Mouse (Mus musculus) thymus, postnatal 36 days (tissue): ENCODE measurements around the gene Tlr3.

Source experiments
- DNase-seq, 2 experiments: peaks; one replicate each; pipeline ENCODE4 v3.0.0; 2022; ENCODE audit warnings: mixed read lengths in 2 of 2

Gene Tlr3

GRCm38 (mm10) chr8:45410882-45411281 is at the start of gene Tlr3:
TSS of gene Tlr3 (minus strand) at chr8:45411080.
- no peak for DNase-seq

- DNase-seq = no peak
Observed at GRCm38 (mm10) chr8:45457874-45458273, 47.0 kb upstream of the Tlr3 start.

GRCm38 (mm10) chr8:45454426-45454825 is 43.5 kb upstream of the Tlr3 start:
- DNase-seq = no peak

- no peak for DNase-seq
Observed at GRCm38 (mm10) chr8:45452115-45452514, 41.2 kb upstream of the Tlr3 start.

- no peak for DNase-seq
Observed at GRCm38 (mm10) chr8:45448842-45449241, 38.0 kb upstream of the Tlr3 start.

- DNase-seq = no peak
Observed at GRCm38 (mm10) chr8:45448257-45448656, 37.4 kb upstream of the Tlr3 start.

- DNase-seq = no peak
Observed at GRCm38 (mm10) chr8:45438899-45439535, 28.1 kb upstream of the Tlr3 start.

- no peak for DNase-seq
Observed at GRCm38 (mm10) chr8:45420151-45420550, 9.3 kb upstream of the Tlr3 start.

GRCm38 (mm10) chr8:45414965-45415364 is 4.1 kb upstream of the Tlr3 start:
- no peak for DNase-seq

GRCm38 (mm10) chr8:45410146-45410880 is 567 bp downstream of the Tlr3 start:
- peak; percentile 5 to 10 for DNase-seq

- no peak for DNase-seq
Observed at GRCm38 (mm10) chr8:45409702-45410101, 1.2 kb downstream of the Tlr3 start.

- no peak for DNase-seq
Observed at GRCm38 (mm10) chr8:45383250-45383649, 27.6 kb downstream of the Tlr3 start.

- DNase-seq = no peak
Observed at GRCm38 (mm10) chr8:45381963-45382347, 28.9 kb downstream of the Tlr3 start, which contains the start of gene Fam149a. TSS of gene Fam149a (minus strand) at chr8:45382291.

GRCm38 (mm10) chr8:45381075-45381962 is 29.6 kb downstream of the Tlr3 start:
- DNase-seq = no peak

GRCm38 (mm10) chr8:45380598-45380997 is 30.3 kb downstream of the Tlr3 start:
- DNase-seq = no peak

GRCm38 (mm10) chr8:45374071-45374470 is 36.8 kb downstream of the Tlr3 start:
- no peak for DNase-seq

GRCm38 (mm10) chr8:45367154-45367553 is 43.7 kb downstream of the Tlr3 start:
- no peak for DNase-seq

GRCm38 (mm10) chr8:45363220-45363619 is 47.7 kb downstream of the Tlr3 start:
- DNase-seq = no peak

- DNase-seq = no peak
Observed at GRCm38 (mm10) chr8:45362323-45362722, 48.6 kb downstream of the Tlr3 start.

- no peak for DNase-seq
Observed at GRCm38 (mm10) chr8:45359091-45359605, 51.7 kb downstream of the Tlr3 start.

- DNase-seq = no peak
Observed at GRCm38 (mm10) chr8:45358132-45358918, 52.6 kb downstream of the Tlr3 start.

- no peak for DNase-seq
Observed at GRCm38 (mm10) chr8:45355809-45356208, 55.1 kb downstream of the Tlr3 start.
